Mouse (Mus musculus) ovary, postnatal 14 days (tissue): ENCODE measurements at regions not wholly inside any gene's neighbourhood (a gene's known extent, or its start where the extent isn't known, plus 50 kb on each side); places are given as distances from the start of the nearest gene placed in this dataset.

Experiments
- DNase-seq: peaks from one replicate; pipeline ENCODE4 v3.0.0; 2022; ENCODE audit warnings: low spot score

GRCm38 (mm10) chr4:97377593-97378542, 194.9 kb upstream of the Gm10192 start:
- DNase-seq, result no peak

GRCm38 (mm10) chr4:97360473-97360872, 177.5 kb upstream of the Gm10192 start:
- no peak for DNase-seq

DNA sequence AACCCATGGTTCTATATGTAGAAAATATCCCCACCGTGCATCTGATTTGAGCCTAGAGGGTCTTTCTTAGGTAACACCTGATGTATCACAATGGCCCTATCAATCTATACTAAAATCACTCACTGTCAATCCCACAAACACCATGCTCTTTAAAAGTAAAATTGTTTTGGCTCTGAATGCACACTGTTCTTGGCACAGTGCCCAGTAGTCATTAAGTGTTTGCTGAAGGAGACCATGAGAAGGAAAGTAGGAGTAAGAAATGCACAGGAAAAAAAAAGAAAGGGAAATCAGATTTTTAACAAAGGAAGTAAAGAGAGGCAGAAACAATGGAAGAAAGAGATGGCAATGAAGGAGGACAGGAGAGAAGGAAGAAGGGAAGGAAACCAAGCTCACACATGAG, 175.0 kb upstream of the Gm10192 start:
- DNase-seq, result peak; percentile 2

GRCm38 (mm10) chr4:97346799-97347198, 163.8 kb upstream of the Gm10192 start:
- no peak for DNase-seq

GRCm38 (mm10) chr4:97344335-97344734, 161.4 kb upstream of the Gm10192 start:
- no peak for DNase-seq

- DNase-seq, result no peak
Observed at GRCm38 (mm10) chr4:97343378-97343777, 160.4 kb upstream of the Gm10192 start.
